Mouse (Mus musculus): ENCODE results near the gene Hmx1.

Gene Hmx1

DNA sequence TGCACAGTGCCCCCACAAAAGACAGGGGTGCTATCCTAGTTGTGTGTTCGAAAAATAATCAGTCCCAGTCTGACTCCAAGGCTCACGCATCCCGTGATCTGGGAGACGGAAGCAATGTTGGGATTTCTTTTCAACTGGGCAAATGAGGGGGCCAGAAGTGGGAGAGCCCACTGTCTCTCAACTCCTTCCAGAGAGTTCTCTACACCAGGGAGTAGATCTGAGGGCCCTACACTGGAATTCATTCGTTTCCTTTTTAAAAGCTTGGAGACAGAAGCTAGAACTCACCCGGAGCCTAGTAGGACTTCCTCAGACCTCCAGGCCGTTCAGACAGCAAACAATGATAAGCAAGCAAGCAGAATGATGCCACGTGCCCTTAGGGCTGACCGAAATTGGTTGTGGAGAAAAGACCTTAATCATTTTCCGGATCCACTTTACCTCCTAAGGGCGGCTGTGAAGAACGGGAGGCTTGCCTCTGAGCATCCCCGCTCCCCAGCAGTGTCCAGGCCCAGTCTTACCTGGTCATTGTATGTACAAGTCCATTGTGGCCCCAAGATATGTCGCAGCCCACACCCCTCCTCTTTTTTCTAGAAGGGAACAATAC is 9.5 kb downstream of the Hmx1 start:
- DNase-seq (ENCODE audit: low read depth, low spot score) = no peak

DNA sequence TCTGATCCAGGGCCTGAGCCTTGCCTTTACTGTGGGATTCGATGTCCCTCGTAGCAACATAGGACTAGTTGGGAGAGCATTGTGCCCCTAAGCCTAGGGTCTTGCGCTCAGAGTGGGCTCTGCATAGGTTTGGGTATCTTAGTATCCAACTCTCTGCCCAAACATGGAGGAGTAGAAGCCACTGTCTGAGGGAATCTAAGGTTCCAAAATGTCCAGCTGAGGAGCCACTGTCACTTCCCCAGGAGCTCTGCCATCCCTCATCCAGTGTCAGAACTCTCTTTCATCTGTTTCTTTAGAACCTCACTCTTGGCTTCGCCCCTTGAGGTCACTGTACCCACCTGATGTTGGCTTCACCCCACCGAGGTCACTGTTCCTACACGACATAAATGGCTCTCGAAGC is 10.2 kb downstream of the Hmx1 start:
- no peak for DNase-seq (ENCODE audit: low read depth, low spot score)

DNA sequence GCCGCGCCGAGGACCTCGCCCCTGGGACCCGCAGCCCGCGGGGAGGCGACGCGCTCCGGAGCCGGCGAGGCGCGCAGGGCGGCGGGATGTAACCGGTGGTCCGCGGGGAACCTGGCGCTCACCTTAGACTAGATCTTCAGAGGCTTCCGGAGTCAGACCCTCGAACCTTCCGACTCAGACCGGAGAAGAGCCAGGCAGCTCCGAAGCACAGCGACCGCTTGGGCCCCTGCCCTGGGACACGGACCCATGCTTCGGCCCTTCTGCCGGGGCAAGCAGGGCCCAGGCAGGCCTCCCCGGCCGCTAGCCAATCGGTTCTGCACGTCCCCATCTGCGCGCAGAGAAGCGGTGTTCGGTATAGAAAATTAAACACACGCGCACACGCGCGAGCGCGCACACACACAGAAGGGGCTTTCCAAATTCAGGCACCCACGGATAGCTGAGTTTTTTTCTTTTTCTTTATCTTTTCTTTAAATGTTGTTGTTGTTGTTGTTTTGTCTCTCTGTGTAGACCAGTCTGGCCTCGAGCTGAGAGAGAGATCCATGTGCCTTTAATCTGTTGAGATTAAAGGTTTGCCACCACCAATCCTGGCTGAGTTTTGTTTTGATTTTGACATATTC is 10.9 kb downstream of the Hmx1 start:
- DNase-seq (ENCODE audit: low read depth, low spot score) = no peak

DNA sequence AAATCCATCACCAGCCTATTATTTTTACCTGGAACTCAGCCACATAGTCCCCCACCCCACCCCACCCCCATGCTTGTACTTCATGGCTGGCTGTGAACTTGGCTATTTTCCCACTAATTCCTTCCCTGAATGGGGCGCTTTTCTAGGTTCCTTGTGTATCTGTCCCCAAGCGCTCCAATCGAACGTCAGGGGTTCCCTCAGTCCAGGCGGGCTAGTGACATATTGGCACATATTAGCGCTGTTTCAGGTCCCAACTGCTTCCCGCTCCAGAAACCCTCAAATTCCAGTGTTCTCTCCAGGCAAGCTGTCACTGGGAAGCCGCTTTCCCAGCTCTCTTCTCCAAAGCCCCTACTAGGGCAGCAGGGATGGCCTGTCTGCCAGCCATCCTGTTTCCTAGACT is 12.3 kb downstream of the Hmx1 start:
- DNase-seq (ENCODE audit: low read depth, low spot score) = no peak

DNA sequence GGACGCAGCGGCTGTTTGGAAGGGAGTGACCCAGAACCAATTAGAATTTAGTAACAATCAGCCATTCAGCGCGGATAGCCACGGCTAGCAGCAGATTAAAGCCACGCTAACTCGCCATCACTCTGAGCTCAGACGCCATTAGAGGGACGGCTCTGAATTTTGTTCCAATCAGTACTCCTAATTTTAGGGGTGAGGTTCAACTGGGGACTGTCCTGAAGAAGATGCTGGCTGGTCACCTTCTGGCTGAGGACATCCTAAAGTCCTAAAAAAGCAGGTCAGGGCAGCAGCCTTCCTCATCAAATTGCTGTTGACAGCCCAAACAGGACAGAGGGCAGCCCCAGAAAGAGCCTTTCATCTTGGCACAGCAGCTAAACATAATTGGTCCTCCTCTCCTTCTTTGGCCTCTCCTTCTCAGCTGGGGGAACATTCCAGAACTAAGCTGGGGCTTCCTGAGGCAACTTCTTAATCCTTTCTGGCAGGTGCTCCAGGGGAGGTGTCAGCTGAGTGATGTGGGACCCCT is 18.6 kb downstream of the Hmx1 start:
- DNase-seq (ENCODE audit: low read depth, low spot score) = no peak

DNA sequence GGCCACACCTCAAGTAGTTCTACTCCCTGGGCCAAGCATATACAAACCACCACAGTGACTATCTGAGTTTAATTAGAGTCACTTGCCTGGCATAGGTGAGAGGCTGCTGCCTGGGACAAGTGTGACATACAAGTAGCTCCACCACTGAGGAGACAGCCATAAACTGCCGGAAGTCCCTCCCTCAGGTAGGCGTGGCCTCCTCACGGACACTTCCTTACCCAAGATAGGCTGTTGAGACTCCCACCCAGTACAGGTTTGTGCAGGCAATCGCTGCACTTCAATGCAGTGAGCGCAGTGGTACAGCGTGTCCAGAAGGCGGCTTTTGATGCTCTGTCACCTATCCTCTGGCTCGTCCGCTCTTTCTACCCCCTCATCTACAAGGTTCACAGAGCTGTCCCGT is 22.1 kb downstream of the Hmx1 start:
- DNase-seq (ENCODE audit: low read depth, low spot score) = no peak

DNA sequence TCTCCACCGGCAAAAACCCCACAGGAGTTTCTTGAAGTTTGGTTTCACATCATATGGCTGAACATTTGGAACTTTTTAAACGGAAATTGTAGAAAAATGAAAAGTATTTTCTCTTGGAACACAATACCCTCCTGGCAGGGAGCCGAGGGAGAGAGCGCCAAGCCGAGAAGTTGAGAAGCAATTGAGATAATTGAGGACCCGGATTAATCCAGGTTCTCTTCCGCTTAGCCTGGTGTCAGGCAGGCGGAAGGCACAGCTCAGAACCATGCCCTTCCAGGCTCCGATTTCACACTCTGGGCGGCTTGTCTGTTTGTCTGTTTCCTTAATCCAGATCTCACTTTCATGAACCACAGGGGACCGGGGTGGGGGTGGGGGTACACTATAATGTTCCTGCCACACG is 23.9 kb downstream of the Hmx1 start:
- DNase-seq (ENCODE audit: low read depth, low spot score) = no peak

DNA sequence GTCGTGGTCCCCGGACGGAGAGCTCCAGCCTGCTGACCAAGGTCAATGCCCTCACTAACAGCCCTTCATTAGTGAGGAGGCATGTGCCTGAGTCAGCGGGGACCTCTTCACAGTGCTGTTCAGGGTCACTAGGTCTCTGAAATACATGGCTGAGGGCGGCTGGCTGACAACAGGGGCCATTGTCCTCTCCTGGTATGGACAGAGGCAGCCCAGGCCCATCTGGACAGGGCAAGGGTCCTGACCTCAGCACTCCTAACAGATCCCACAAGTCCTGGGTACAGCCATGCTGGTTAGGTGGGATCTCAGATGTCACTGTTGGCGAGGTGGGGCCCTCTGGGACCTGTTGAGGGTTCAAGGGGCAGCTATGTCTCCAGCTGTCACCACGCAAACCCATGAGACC is 28.8 kb downstream of the Hmx1 start:
- DNase-seq (ENCODE audit: low read depth, low spot score) = no peak

DNA sequence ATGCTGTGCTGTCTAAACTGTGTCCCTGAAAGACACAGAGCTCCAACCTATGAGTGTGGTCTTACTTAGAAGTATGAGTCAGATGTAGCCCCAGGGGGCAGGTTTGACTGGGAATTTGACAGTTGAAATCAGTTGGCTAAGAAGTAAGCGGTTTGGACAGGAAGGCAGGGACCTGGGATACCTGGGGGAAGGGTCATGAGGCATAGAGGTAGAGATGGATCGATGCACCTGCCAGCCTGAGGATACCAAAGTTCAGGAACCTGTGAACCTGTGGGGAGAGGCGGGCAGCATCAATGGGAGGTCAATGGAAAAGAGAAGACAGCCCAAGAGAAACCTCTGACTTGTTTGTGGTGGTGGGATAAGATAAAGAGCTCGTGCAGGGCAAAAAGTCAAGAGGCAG is 32.7 kb downstream of the Hmx1 start:
- DNase-seq (ENCODE audit: low read depth, low spot score) = no peak

DNA sequence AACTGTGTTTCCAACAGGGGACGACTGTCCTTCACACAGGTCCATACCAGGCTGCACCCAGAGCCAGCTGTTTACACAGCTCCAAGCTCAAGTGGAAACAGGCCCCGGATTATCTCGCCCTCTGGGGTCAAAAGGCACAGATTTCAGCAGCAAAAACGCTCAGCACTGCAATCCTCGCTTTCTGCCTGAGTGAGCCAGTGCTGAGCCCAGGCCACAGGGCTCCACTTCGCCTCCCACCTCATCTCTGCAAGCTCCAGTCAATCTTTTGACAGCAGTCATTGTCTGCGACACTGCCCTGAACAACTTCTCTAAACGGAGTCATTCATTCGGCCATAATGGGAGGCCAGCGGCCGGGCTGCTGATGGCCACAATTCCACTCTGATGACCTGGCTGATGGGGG is 36.3 kb downstream of the Hmx1 start:
- no peak for DNase-seq (ENCODE audit: low read depth, low spot score)

DNA sequence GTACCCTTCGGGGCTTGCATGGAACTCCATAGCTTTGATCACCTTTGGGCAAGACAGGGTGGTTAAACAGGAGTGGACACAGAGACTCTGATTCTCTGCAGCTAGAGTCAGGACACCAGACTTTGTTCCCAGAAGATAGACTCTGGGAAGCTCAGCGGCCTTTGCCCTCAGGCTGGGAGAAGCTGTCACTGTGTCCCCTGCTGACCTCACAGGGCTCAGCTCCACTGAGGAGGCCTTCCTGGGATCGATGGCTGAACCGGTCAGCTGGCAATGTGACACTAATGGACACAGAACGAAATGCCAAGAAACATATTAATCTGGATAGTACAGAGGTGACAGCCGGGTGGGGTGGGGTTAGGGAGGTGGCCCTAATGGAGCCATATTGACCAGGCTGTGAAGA is 39.0 kb downstream of the Hmx1 start:
- DNase-seq (ENCODE audit: low read depth, low spot score) = no peak

DNA sequence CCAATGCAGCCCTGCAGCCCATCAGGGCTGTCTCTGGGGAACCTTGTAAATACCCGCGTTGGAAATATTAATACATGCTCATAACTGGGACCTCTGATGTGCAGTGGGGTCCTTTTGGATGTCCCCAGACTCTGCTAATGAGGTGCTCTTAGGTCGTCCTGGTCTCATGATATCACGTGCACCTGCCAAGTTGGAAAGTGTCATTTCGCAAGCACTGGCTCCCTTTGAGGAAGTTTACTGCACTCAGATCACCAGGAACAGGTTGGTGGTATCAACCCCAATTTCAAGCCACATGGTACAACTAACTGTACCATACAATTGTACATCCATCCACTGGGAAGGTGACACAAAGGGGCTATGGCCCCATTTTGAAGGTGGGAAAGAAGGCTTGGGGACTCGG is 39.5 kb downstream of the Hmx1 start:
- DNase-seq (ENCODE audit: low read depth, low spot score) = no peak

DNA sequence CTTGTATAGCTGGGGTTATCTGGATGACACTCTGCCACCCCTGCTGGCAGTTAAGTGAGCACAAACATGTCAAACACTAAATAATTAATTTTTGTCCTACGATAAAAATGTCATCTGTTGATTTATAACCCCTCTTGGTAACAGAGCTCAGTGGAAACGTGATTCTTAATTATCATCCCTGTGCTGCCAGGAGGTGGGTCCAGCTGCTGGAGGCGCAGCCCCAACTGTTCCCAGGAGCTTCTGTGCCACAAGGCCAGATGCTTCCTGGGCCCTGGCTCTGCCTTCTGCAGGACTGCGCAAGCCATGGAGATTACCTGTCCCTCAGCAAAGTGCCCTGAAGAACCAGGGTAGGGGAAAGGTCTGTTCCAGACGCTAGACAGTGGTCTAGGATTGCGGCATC is 43.2 kb downstream of the Hmx1 start:
- DNase-seq (ENCODE audit: low read depth, low spot score) = no peak

DNA sequence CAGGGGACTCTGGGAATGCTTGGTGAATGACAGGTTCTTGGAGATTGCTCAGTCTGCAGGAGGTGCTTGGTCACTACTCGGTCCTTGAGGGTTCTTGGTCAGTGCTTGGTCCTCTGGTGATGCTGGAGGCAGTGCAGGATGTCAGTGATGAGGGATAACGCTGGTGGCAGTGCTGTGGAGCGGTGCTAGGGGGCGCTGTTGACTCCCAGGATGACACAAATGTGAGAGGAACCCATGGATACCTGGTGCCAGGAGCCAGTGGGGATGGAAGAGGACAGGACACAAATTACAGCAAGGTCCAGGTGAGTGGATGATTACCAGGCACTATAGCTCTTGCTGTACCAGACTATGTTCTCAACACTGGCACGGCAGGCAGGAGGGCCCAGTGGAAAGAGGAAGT is 45.1 kb downstream of the Hmx1 start:
- DNase-seq (ENCODE audit: low read depth, low spot score) = no peak

DNA sequence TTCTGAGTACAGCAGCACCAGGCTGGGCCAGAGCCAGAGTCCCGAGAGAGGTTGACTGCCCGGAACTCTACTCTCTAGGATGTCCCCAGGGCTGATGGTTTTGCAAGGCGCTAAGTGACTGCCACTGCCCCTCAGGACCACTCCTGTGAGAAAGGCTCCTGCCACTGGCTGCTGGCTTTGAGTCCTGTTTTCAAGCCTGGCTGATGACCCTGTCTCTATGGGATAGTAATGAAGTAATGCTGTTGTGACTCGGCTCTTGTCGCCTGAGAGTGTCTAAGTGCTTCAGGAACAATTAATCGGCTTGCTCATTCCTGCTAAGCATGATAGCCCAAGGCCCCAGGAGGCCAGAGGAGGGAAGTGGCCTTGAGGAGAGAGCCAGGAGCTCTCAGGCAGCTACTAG is 45.8 kb downstream of the Hmx1 start:
- no peak for DNase-seq (ENCODE audit: low read depth, low spot score)

DNA sequence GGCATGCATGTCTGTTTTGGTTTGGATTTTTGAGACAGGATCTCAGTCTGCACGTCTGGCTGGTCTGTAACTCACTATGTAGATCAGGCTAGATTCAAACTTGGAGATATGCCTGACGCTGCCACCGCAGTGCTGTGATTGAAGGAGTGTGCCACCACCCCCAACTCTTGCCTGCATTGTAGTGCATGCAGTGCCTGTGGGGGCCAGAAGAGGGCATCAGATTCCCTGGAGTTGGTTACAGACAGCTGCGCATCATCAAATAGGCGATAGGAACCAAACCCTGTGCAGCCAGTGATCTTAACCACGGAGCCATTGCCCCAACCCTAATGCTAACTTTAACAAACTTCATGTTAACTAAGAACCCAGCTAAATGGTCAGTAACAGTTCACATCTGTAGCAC is 49.9 kb downstream of the Hmx1 start:
- no peak for DNase-seq (ENCODE audit: low read depth, low spot score)

DNA sequence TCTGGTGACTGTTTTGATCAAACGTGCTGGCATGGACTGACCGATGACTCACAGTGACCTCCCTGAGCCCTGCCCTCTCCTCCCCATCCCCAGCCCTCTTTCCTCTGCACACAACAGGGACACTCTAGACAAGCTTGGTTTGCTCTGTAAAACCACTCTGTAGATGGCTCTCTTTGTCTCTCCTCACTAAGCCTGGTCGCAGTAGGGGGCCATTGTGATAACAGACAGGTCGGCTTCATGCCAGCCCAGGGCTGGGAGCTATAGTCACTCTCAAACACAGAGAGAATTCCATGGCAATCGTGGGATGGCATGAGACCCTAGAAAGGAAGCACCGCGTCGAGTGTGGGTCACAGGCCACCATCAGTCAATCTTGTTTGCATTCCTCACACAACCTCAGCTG is 51.6 kb downstream of the Hmx1 start:
- no peak for DNase-seq (ENCODE audit: low read depth, low spot score)

DNA sequence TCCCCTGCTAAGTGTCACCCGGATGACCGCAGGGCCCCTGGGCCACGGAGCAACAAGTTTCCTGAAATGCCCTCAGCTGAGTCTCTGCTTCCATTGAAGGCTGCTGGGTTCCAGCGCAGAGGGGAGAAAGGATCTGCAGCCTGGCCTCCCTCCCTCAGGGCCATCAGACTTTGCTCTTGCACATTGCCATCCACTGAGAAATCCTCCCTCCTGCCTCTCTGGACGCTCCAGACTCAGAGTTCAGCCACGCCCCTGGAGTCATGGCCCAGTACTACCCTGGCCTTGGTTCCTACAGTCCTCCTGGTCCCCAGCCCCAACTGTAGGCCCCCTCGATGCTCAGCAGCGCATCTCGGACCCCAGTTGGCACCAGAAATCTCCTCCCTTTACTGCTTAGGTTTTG is 52.5 kb downstream of the Hmx1 start:
- no peak for DNase-seq (ENCODE audit: low read depth, low spot score)

DNA sequence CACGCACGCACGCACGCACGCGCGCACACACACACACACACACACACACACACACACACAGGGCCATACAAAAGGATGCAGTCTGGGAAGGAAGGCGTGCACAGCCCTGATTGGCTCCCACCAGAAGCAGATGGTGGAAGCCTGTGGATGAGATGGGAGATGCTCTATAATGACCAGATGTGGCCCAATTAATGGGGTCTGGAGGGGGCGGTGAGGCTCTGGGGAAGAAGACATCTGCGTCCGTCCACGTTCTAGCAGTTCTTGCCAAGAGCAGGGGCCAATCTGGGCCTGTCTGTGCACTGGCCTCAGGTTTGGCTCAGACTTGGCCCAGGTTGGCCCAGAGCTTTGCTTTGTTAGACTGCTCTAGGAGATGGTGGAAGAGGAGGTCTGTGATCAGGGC is 55.8 kb downstream of the Hmx1 start:
- no peak for DNase-seq (ENCODE audit: low read depth, low spot score)

DNA sequence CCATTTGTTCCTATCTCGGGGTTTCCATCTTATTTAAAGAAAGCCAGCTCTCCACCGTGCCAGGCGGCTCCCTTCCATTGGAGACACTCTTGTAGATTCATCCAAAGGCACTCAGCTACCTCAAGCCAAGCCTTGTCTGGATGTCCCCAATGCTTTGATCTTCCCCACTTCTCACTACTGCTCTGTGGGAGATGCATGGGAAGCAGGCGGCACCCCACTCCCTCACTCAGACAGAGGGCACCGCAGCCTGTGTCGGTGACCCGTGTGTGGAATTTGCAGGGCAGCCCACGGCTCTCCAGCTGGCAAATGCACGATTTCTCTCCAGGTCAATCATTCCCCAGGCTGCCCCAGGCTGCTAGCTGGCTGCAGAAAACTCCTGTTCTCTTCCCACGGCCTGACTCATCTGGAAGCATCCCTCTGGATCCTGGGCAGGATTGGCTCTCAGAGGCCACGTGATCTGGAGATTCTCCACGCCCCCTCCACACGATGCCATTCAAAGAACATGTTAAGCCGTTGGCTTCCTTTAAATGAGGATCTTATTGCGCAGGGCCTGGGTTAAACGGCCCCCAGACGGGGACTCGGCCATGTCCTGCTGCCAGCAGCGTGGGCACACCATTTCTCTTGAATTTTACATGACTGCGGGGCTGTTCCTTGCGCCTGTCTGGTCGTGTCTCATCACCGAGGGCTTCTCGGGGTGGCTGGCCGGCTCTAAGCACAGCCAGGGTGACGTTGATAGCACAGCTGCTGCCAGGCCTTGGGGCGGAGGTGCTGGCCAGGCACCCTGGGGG is 58.9 kb downstream of the Hmx1 start:
- DNase-seq (ENCODE audit: low read depth, low spot score) = peak; percentile 64
